Mouse (Mus musculus): Measurements from ENCODE around the gene Gm10447. TPM values are rescaled to one million over a fixed set of nuclear protein-coding genes. Genes with fewer than 3 reads are reported as not detected.
"Not testable (repeated sequence)": the region's sequence is repeated elsewhere in the genome, so short reads cannot be mapped to it uniquely, and the experiment has no call there.

Gm10447 gene
- polyA plus RNA-seq, 1 experiment = not detected

GRCm38 (mm10) chr11:53430670-53431346, 26.1 kb downstream of the Gm10447 start, which contains the start of the genes Uqcrq and Gdf9:
TSS of gene Uqcrq (minus strand) at chr11:53430831.
TSS of gene Gdf9 (plus strand) at chr11:53431023.
- no peak for TF ChIP-seq CTCF (IDR thresholded peaks at IDR 0.05; ENCODE audit: borderline replicate concordance, insufficient read depth, low read length)
- TF ChIP-seq POLR2A (IDR thresholded peaks at IDR 0.05; ENCODE audit: low read depth, low read length) = peak; percentile 82
- H3K27ac ChIP-seq (ENCODE audit: insufficient read depth, low read length) = peak within 1 kb of the TSS; percentile 53
- H3K4me1 ChIP-seq (ENCODE audit: control insufficient read depth, insufficient read depth, low read length) = peaks cover 4% of the 10 kb centered on the region; the same call in 1 of the 2 replicates
- H3K4me3 ChIP-seq (ENCODE audit: insufficient read depth, low read length) = peak within 1 kb of the TSS; percentile 78

GRCm38 (mm10) chr11:53430300-53430669, 26.6 kb downstream of the Gm10447 start:
- Histone ChIP-seq H3K4me1 (ENCODE audit: control insufficient read depth, insufficient read depth, low read length) (peaks cover 4% of the 10 kb centered on the region; the same call in 1 of the 2 replicates), H3K4me3 (ENCODE audit: insufficient read depth, low read length) (peak overlapping the region; percentile 78), H3K27ac (ENCODE audit: insufficient read depth, low read length) (peak overlapping the region; percentile 53)
- 0 out of 2 replicates have a peak, but pooled peaks have one; percentile 26 for TF ChIP-seq POLR2A (IDR thresholded peaks at IDR 0.05; ENCODE audit: low read depth, low read length)
- TF ChIP-seq CTCF (IDR thresholded peaks at IDR 0.05; ENCODE audit: borderline replicate concordance, insufficient read depth, low read length) = no peak

GRCm38 (mm10) chr11:53429182-53429581, 27.7 kb downstream of the Gm10447 start:
- no peak overlapping the region for H3K27ac ChIP-seq (ENCODE audit: insufficient read depth, low read length)
- no peak for TF ChIP-seq POLR2A (IDR thresholded peaks at IDR 0.05; ENCODE audit: low read depth, low read length)
- TF ChIP-seq CTCF (IDR thresholded peaks at IDR 0.05; ENCODE audit: borderline replicate concordance, insufficient read depth, low read length) = no peak
- H3K4me3 ChIP-seq (ENCODE audit: insufficient read depth, low read length) = peak overlapping the region; percentile 78

DNA sequence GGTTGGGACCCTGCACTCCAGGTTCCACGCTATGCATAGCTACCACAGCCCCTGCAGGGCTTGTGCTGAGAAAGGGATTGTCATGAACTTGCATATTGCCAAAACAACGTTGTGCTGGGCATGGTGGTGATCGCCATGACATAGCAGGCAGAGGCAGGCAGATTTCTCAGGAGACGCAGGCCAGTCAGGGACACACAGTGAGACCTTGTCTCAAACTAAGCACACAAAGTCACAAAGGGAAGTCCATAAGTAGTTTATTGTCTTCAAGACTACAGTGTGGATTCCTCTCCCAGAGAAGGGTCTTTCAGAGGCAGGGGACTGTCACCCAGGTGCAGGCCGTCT, 28.2 kb downstream of the Gm10447 start:
- Histone ChIP-seq H3K4me3 (ENCODE audit: insufficient read depth, low read length) (no peak overlapping the region), H3K4me1 (ENCODE audit: control insufficient read depth, insufficient read depth, low read length) (peaks cover 4% of the 10 kb centered on the region; the same call in 1 of the 2 replicates), H3K27ac (ENCODE audit: insufficient read depth, low read length) (no peak overlapping the region)
- TF ChIP-seq POLR2A (IDR thresholded peaks at IDR 0.05; ENCODE audit: low read depth, low read length) = 0 out of 2 replicates have a peak, but pooled peaks have one; percentile 7
- TF ChIP-seq CTCF (IDR thresholded peaks at IDR 0.05; ENCODE audit: borderline replicate concordance, insufficient read depth, low read length) = no peak

More at GRCm38 (mm10) chr11:53429182-53429581, 27.7 kb downstream of the Gm10447 start:
- H3K4me1 ChIP-seq (ENCODE audit: control insufficient read depth, insufficient read depth, low read length) = peaks cover 4% of the 10 kb centered on the region; the same call in 1 of the 2 replicates

DNA sequence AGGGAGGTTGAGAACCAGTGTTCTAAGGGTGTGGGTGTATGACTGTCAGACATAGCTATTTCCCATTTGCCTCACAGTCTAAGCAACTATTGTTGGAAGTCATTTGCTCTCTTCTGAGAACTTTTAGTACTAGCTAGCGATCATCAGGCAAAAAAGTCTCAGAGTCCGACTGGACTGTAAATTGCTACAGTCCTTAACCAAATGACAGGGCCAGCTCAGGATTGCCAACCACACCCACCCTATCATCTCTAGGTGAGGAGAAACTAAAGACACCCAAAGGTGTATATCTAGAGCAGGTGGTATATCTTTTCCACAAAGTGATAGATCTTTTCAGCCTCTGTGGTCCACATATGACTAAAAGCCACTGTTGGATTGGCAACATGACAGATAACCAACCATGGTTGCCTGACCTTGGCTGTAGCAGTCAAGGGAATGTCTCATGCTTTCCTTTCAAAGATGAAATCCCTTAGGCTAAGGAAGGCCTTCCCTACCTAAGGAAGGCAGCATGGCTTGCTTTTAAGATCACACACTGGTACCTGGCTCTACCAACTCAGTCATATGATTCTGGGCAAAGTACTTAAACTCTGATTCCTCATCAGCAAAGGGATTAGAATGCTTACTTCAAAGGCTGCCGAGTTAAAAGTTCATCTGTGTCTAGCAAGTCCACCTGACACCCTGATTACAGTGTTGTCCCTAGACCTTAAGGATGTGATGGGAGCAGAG, 28.8 kb downstream of the Gm10447 start:
- no peak overlapping the region for H3K27ac ChIP-seq (ENCODE audit: insufficient read depth, low read length)
- H3K4me3 ChIP-seq (ENCODE audit: insufficient read depth, low read length) = no peak overlapping the region
- no peak for TF ChIP-seq CTCF (IDR thresholded peaks at IDR 0.05; ENCODE audit: borderline replicate concordance, insufficient read depth, low read length)
- 0 out of 2 replicates have a peak, but pooled peaks have one; percentile 3 for TF ChIP-seq POLR2A (IDR thresholded peaks at IDR 0.05; ENCODE audit: low read depth, low read length)
- H3K4me1 ChIP-seq (ENCODE audit: control insufficient read depth, insufficient read depth, low read length) = peaks cover 4% of the 10 kb centered on the region; the same call in 1 of the 2 replicates

DNA sequence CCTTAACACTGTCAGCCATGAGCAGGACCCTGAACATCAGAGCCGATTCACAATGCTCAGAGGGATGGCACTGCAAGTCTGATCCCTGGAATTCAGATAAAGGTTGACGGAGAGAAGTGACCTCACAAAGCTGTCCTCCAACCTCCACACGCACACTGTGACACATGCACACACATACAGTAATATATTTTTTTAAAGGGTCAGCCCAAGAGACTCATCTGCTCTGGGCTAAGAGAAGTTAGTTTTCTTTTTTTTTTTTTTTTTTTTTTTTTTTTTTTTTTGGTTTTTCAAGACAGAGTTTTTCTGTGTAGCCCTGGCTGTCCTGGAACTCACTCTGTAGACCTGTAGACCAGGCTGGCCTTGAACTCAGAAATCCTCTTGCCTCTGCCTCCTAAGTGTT, 30.0 kb downstream of the Gm10447 start:
- H3K27ac ChIP-seq (ENCODE audit: insufficient read depth, low read length); H3K4me1 ChIP-seq (ENCODE audit: control insufficient read depth, insufficient read depth, low read length); H3K4me3 ChIP-seq (ENCODE audit: insufficient read depth, low read length): not testable (repeated sequence)

DNA sequence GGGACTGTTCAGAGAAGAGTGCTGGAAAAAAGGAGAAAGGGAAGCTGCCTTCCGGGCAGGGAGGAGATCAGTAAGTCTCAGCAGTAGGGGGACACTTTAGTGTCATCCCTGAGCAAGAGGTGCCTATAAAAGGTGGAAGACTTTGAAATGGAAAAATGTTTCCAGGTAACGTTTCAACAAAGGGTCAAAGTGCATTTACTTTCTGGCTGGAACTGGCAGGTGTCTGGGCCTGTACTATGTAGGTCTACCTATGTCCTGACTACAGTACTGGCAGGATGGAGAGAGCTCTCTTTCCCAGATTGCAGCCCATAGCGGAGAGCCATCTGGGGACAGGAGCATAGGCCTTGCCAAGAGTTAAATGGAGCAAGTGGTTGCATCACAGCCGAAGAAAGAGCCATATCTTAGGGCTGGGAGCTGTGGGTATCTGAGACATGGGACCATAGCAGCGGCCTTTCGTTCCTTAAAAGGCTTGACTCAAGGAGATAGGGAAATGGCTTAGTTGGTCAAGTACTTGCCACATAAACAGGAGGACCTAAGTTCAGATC, 31.1 kb downstream of the Gm10447 start:
- H3K4me3 ChIP-seq (ENCODE audit: insufficient read depth, low read length) = no peak overlapping the region
- no peak overlapping the region for H3K27ac ChIP-seq (ENCODE audit: insufficient read depth, low read length)
- peaks cover 4% of the 10 kb centered on the region; the same call in 1 of the 2 replicates for H3K4me1 ChIP-seq (ENCODE audit: control insufficient read depth, insufficient read depth, low read length)
- TF ChIP-seq CTCF (IDR thresholded peaks at IDR 0.05; ENCODE audit: borderline replicate concordance, insufficient read depth, low read length) = no peak
- TF ChIP-seq POLR2A (IDR thresholded peaks at IDR 0.05; ENCODE audit: low read depth, low read length) = no peak

- H3K4me3 ChIP-seq (ENCODE audit: insufficient read depth, low read length) = no peak overlapping the region
- peaks cover 4% of the 10 kb centered on the region; the same call in 1 of the 2 replicates for H3K4me1 ChIP-seq (ENCODE audit: control insufficient read depth, insufficient read depth, low read length)
- TF ChIP-seq POLR2A (IDR thresholded peaks at IDR 0.05; ENCODE audit: low read depth, low read length) (no peak), CTCF (IDR thresholded peaks at IDR 0.05; ENCODE audit: borderline replicate concordance, insufficient read depth, low read length) (no peak)
- H3K27ac ChIP-seq (ENCODE audit: insufficient read depth, low read length) = no peak overlapping the region
Measured at GRCm38 (mm10) chr11:53425251-53425650, 31.7 kb downstream of the Gm10447 start.

DNA sequence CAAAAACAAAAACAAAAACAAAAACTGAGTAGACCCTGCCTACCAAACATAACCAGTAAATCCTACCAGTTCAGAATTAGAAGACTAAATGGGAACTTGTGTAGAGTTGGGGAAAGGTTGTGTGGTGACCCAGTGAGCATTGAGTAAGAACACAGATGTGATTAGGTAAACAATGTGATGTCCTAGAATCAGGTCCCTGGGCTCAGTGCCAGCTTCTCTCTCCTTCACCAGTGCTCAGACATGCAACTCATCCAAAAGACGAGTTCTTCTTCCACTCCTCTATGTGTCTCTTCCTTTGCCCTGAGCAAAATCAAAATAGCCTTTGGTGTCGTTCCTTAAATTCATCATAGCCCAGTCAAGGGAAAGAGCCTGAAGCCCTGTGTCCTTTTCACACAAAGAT, 32.1 kb downstream of the Gm10447 start:
- H3K4me3 ChIP-seq (ENCODE audit: insufficient read depth, low read length) = no peak overlapping the region
- peaks cover 4% of the 10 kb centered on the region; the same call in 1 of the 2 replicates for H3K4me1 ChIP-seq (ENCODE audit: control insufficient read depth, insufficient read depth, low read length)
- H3K27ac ChIP-seq (ENCODE audit: insufficient read depth, low read length) = no peak overlapping the region
- TF ChIP-seq POLR2A (IDR thresholded peaks at IDR 0.05; ENCODE audit: low read depth, low read length) (no peak), CTCF (IDR thresholded peaks at IDR 0.05; ENCODE audit: borderline replicate concordance, insufficient read depth, low read length) (no peak)

DNA sequence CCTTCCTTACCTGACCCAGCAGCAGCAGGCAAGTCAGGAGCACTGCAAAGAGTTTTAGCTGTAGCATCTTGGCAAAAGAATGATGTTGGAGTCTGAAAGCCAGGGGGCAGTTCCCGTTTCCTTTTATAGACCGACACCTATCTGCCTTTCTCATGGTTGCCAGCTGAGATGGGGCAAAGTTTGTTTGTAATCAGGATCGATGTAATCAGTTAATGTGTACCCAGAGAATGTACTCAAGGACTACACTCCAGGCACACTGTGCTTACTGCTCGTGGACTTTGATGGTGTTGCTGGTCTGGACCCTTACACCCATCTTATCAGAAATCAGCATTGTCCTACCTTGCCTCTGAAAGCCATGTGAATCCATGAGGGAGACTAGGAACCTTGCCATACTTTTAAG, 33.9 kb downstream of the Gm10447 start, which contains the start of gene Leap2:
Leap2 (minus strand) TSS at position 135 of the 400 bp plus-strand sequence.
- no peak for TF ChIP-seq CTCF (IDR thresholded peaks at IDR 0.05; ENCODE audit: borderline replicate concordance, insufficient read depth, low read length)
- no peak for TF ChIP-seq POLR2A (IDR thresholded peaks at IDR 0.05; ENCODE audit: low read depth, low read length)
- Histone ChIP-seq H3K4me1 (ENCODE audit: control insufficient read depth, insufficient read depth, low read length) (no peaks in the 10 kb centered on the region), H3K4me3 (ENCODE audit: insufficient read depth, low read length) (no peak within 1 kb of the TSS), H3K27ac (ENCODE audit: insufficient read depth, low read length) (no peak within 1 kb of the TSS)
